Mouse (Mus musculus) cerebellum, adult 2 months (tissue): Measurements from ENCODE around the gene Tedc1.

Experiments used
- CTCF ChIP-seq: fragments of 200-500 bp; IDR thresholded peaks from 2 replicates; pipeline ENCODE4 v1.5.1; 2011; ENCODE audit warnings: low read depth, mild to moderate bottlenecking, control low read depth, low read length, moderate library complexity, borderline replicate concordance; ENCODE audit not compliant: insufficient read depth
- POLR2A ChIP-seq: fragments of 200-500 bp; IDR thresholded peaks from 2 replicates; pipeline ENCODE4 v1.6.1; 2011; ENCODE audit warnings: low read length, control low read depth, borderline replicate concordance; ENCODE audit not compliant: insufficient read depth

GRCm38 (mm10) chr12:113133861-113134403 lies 22.3 kb upstream of the Tedc1 start:
- TF ChIP-seq CTCF (no peak), POLR2A (no peak)
